Mouse (Mus musculus) heart, postnatal 0 days (tissue): Measurements from ENCODE around the gene Pla1a. TPM values are rescaled to one million over a fixed set of nuclear protein-coding genes. Genes with fewer than 3 reads are reported as not detected.

Experiments used
- ATAC-seq: fragments of 200-750 bp; cut with Nextera tagmentation; 2 replicates; pipeline ENCODE4 v1.8.0; 2017; ENCODE audit warnings: low read depth, moderate number of reproducible peaks, moderate library complexity; ENCODE audit not compliant: insufficient read depth
- DNase-seq: peaks from one replicate; pipeline ENCODE4 v3.0.0-alpha.2; 2016; ENCODE audit warnings: low spot score
- H3K27ac ChIP-seq: fragments of 300-500 bp; sonication (generic); 2 replicates; pipeline ENCODE4 v1.5.1; 2014; ENCODE audit warnings: low read depth, mild to moderate bottlenecking
- H3K27me3 ChIP-seq: fragments of 300-500 bp; sonication (generic); 2 replicates; pipeline ENCODE4 v1.6.1; 2014; ENCODE audit warnings: low read length, mixed read lengths; ENCODE audit not compliant: control insufficient read depth, insufficient read depth
- H3K36me3 ChIP-seq: fragments of 300-500 bp; sonication (generic); replicated peaks from 2 replicates; pipeline ENCODE4 v1.6.1; 2014; ENCODE audit warnings: low read length, mixed read lengths; ENCODE audit not compliant: control insufficient read depth, insufficient read depth
- H3K4me1 ChIP-seq: fragments of 300-500 bp; sonication (generic); 2 replicates; pipeline ENCODE4 v1.6.1; 2014; ENCODE audit warnings: antibody characterized with exemption; ENCODE audit not compliant: control insufficient read depth, insufficient read depth
- H3K4me2 ChIP-seq: fragments of 300-500 bp; sonication (generic); 2 replicates; pipeline ENCODE4 v1.6.1; 2014; ENCODE audit warnings: low read depth, mild to moderate bottlenecking, low read length, moderate library complexity
- H3K4me3 ChIP-seq: fragments of 300-500 bp; sonication (generic); 2 replicates; pipeline ENCODE4 v1.5.1; 2014; ENCODE audit warnings: low read depth, low read length
- H3K9ac ChIP-seq: fragments of 300-500 bp; sonication (generic); replicated peaks from 2 replicates; pipeline ENCODE4 v1.6.1; 2014; ENCODE audit warnings: low read depth, low read length, mixed read lengths
- H3K9me3 ChIP-seq: fragments of 300-500 bp; sonication (generic); replicated peaks from 2 replicates; pipeline ENCODE4 v1.6.1; 2016; ENCODE audit warnings: low read length; ENCODE audit not compliant: control insufficient read depth
- CTCF ChIP-seq: IDR thresholded peaks from 2 replicates; pipeline ENCODE4 v1.5.1; 2016; ENCODE audit warnings: antibody characterized with exemption, control low read depth, low read depth
- EP300 ChIP-seq: IDR thresholded peaks from 2 replicates; pipeline ENCODE4 v1.6.1; 2016; ENCODE audit warnings: antibody characterized with exemption, low read depth
- WGBS: fragments of 180-500 bp; shearing (Covaris S2); extraction: QIAGEN DNeasy Blood & Tissue Kit; methylation state at CpG from one replicate; pipeline ENCODE4 v1.1.7; 2014; 5-methylcytosine and 5-hydroxymethylcytosine counted together
- polyA plus RNA-seq: library from polyadenylated mRNA; unstranded; fragments of >200 nt; fragmentation: Nextera tagmentation; extraction: Ambion mirVana; gene quantifications from 2 replicates; pipeline ENCODE4 v1.2.1, GENCODE M21; 2015
- total RNA-seq: library from RNA; depleted of rRNA; stranded (reverse); fragments of >200 nt; gene quantifications from 2 replicates; pipeline ENCODE4 v1.2.3, GENCODE M21; 2014; ENCODE audit warnings: low replicate concordance

Gene Pla1a
- total and polyA plus RNA-seq, 2 experiments from 2014 or later: 4.9 to 13.4 TPM

- DNase-seq: no peak
- no peak for ATAC-seq
- Histone ChIP-seq H3K4me3 (no peak overlapping the region), H3K4me1 (peaks cover 3% of the 10 kb centered on the region; the same call in 1 of the 2 replicates), H3K4me2 (no peak overlapping the region), H3K27me3 (no peaks in the 10 kb centered on the region), H3K27ac (no peak overlapping the region), H3K9me3 (no peaks in the 10 kb centered on the region), H3K9ac (no peak overlapping the region), H3K36me3 (no peaks in the 10 kb centered on the region)
- TF ChIP-seq EP300 (no peak), CTCF (no peak)
- WGBS: 58% methylated on average over 11 of the region's 11 CpGs
Observed at GRCm38 (mm10) chr16:38456812-38457567, 24.0 kb upstream of the Pla1a start.

- no peaks in the 10 kb centered on the region for H3K27me3 ChIP-seq
- no peak for ATAC-seq
- H3K36me3 ChIP-seq: no peaks in the 10 kb centered on the region
- peaks cover 11% of the 10 kb centered on the region; the same call in 1 of the 2 replicates for H3K4me1 ChIP-seq
- no peak for DNase-seq
- TF ChIP-seq CTCF: no peak
- no peak for TF ChIP-seq EP300
- H3K9ac ChIP-seq: no peak within 1 kb of the TSS
- no peak within 1 kb of the TSS for H3K4me2 ChIP-seq
- no peaks in the 10 kb centered on the region for H3K9me3 ChIP-seq
- no peak within 1 kb of the TSS for H3K27ac ChIP-seq
- 62% methylated on average over 17 of the region's 17 CpGs for WGBS
- H3K4me3 ChIP-seq: no peak within 1 kb of the TSS
Observed at GRCm38 (mm10) chr16:38455511-38456418, 22.8 kb upstream of the Pla1a start, which contains the start of gene Cd80. Cd80 (plus strand) TSS chr16:38455561.

GRCm38 (mm10) chr16:38454533-38455254 is 21.7 kb upstream of the Pla1a start:
- TF ChIP-seq EP300 (no peak), CTCF (no peak)
- WGBS: 72% methylated on average over 11 of the region's 11 CpGs
- peaks cover 11% of the 10 kb centered on the region; the same call in 1 of the 2 replicates for H3K4me1 ChIP-seq
- DNase-seq (no peak), ATAC-seq (no peak)
- H3K27ac ChIP-seq: no peak overlapping the region
- peaks cover 8% of the 10 kb centered on the region for H3K36me3 ChIP-seq
- H3K9ac ChIP-seq: no peak overlapping the region
- no peaks in the 10 kb centered on the region for H3K9me3 ChIP-seq
- H3K4me3 ChIP-seq: no peak overlapping the region
- no peak overlapping the region for H3K4me2 ChIP-seq
- no peaks in the 10 kb centered on the region for H3K27me3 ChIP-seq

GRCm38 (mm10) chr16:38453952-38454351 is 21.0 kb upstream of the Pla1a start:
- Histone ChIP-seq H3K4me3 (no peak overlapping the region), H3K9ac (no peak overlapping the region), H3K4me2 (no peak overlapping the region), H3K36me3 (peaks cover 13% of the 10 kb centered on the region), H3K4me1 (peaks cover 11% of the 10 kb centered on the region; the same call in 1 of the 2 replicates), H3K9me3 (no peaks in the 10 kb centered on the region), H3K27me3 (no peaks in the 10 kb centered on the region), H3K27ac (no peak overlapping the region)
- no peak for DNase-seq
- WGBS: 85% methylated on average over 4 of the region's 4 CpGs
- ATAC-seq: no peak
- TF ChIP-seq EP300: no peak
- no peak for TF ChIP-seq CTCF

- H3K27ac ChIP-seq: peak overlapping the region; percentile 92
- no peak for DNase-seq
- ATAC-seq: no peak
- H3K4me3 ChIP-seq: peak overlapping the region; percentile 74
- H3K4me1 ChIP-seq: peaks cover 11% of the 10 kb centered on the region; the same call in 1 of the 2 replicates
- 32% methylated on average over 3 of the region's 3 CpGs for WGBS
- H3K27me3 ChIP-seq: no peaks in the 10 kb centered on the region
- H3K9me3 ChIP-seq: no peaks in the 10 kb centered on the region
- H3K9ac ChIP-seq: peak overlapping the region; percentile 76
- H3K36me3 ChIP-seq: peaks cover 17% of the 10 kb centered on the region
- peak overlapping the region; percentile 92 for H3K4me2 ChIP-seq
- TF ChIP-seq EP300 (no peak), CTCF (no peak)
Observed at GRCm38 (mm10) chr16:38453203-38453553, 20.2 kb upstream of the Pla1a start.
